Mouse (Mus musculus): ENCODE data around the gene Aars2.

DNA sequence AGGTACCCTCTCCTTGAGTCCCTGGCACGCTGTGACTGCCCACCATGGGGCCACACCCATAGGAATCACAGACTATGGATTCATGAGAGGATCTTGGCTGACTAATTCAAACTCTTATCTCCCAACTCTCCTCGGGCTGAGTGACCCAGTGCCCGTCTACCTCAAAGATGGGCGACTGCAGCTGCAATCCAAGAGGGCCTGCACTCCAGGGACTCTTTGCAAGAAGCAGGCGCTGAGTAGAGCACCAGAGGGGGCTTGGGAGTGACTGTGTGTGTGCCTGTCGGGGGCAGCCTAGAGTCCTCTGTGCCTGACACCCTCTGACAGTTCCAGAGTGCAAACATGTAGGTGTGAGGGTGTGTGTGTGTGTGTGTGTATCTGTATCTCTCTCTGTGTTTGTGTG lies 35.5 kb downstream of the Aars2 start:
- TF ChIP-seq CTCF (IDR thresholded peaks at IDR 0.05; ENCODE audit: extremely low read depth, insufficient read length, insufficient replicate concordance, low read depth, low read length) (no peak), POLR2A (IDR thresholded peaks at IDR 0.05; ENCODE audit: low read depth, low read length) (no peak)

All from small intestine, adult 2 months (tissue).